Mouse (Mus musculus) forebrain, embryonic 14.5 days (tissue): ENCODE data around the gene Gm10271. TPM values are rescaled to one million over a fixed set of nuclear protein-coding genes. Genes with fewer than 3 reads are reported as not detected.

Experiments
- ATAC-seq: fragments of 200-750 bp; cut with Nextera tagmentation; 2 replicates; pipeline ENCODE4 v1.8.0; 2017; ENCODE audit warnings: mild to moderate bottlenecking, moderate library complexity
- DNase-seq: peaks from one replicate; pipeline ENCODE4 v3.0.0-alpha.2; 2015; ENCODE audit warnings: low spot score
- H3K27ac ChIP-seq: fragments of 300-500 bp; sonication (generic); 2 replicates; pipeline ENCODE4 v1.5.1; 2014; ENCODE audit warnings: low read depth, mild to moderate bottlenecking, control low read depth, low read length, moderate library complexity
- H3K27me3 ChIP-seq: fragments of 300-500 bp; sonication (generic); replicated peaks from 2 replicates; pipeline ENCODE4 v1.6.1; 2014; ENCODE audit warnings: low read length, control low read depth, mixed read lengths; ENCODE audit not compliant: control insufficient read depth, insufficient read depth
- H3K36me3 ChIP-seq: fragments of 300-500 bp; sonication (generic); 2 replicates; pipeline ENCODE4 v1.6.1; 2014; ENCODE audit warnings: low read length, control low read depth; ENCODE audit not compliant: control insufficient read depth, insufficient read depth
- H3K4me1 ChIP-seq: fragments of 300-500 bp; sonication (generic); 2 replicates; pipeline ENCODE4 v1.6.1; 2014; ENCODE audit warnings: antibody characterized with exemption, low read length, control low read depth; ENCODE audit not compliant: control insufficient read depth, insufficient read depth
- H3K4me2 ChIP-seq: fragments of 300-500 bp; sonication (generic); 2 replicates; pipeline ENCODE4 v1.6.1; 2014; ENCODE audit warnings: mild to moderate bottlenecking, control low read depth, low read length
- H3K4me3 ChIP-seq: fragments of 300-500 bp; sonication (generic); 2 replicates; pipeline ENCODE4 v1.5.1; 2014; ENCODE audit warnings: low read depth, low read length, control low read depth
- H3K9ac ChIP-seq: fragments of 300-500 bp; sonication (generic); 2 replicates; pipeline ENCODE4 v1.6.1; 2014; ENCODE audit warnings: mild to moderate bottlenecking, low read length, control low read depth, moderate library complexity
- H3K9me3 ChIP-seq: fragments of 300-500 bp; sonication (generic); replicated peaks from 2 replicates; pipeline ENCODE4 v1.6.1; 2016; ENCODE audit warnings: low read length, control low read depth, mixed read lengths; ENCODE audit not compliant: control insufficient read depth
- WGBS: fragments of 180-500 bp; shearing (Covaris S2); extraction: QIAGEN DNeasy Blood & Tissue Kit; methylation state at CpG from one replicate; pipeline ENCODE4 v1.1.7; 2014; 5-methylcytosine and 5-hydroxymethylcytosine counted together
- polyA plus RNA-seq: library from polyadenylated mRNA; unstranded; fragments of >200 nt; fragmentation: Nextera tagmentation; extraction: Ambion mirVana; gene quantifications from 2 replicates; pipeline ENCODE4 v1.2.1, GENCODE M21; 2014

The Gm10271 gene
- polyA plus RNA-seq, 1 experiment from 2014 or later, result not detected

- H3K9me3 ChIP-seq, result no peaks in the 10 kb centered on the region
- H3K4me2 ChIP-seq, result no peak overlapping the region
- peaks cover 4% of the 10 kb centered on the region; the same call in 1 of the 2 replicates for H3K4me1 ChIP-seq
- ATAC-seq (no peak), DNase-seq (peak; percentile 15)
- no peak overlapping the region for H3K27ac ChIP-seq
- no peak overlapping the region for H3K4me3 ChIP-seq
- no peak overlapping the region for H3K9ac ChIP-seq
- WGBS, result 58% methylated on average over 12 of the region's 12 CpGs
- H3K36me3 ChIP-seq, result no peaks in the 10 kb centered on the region
- no peaks in the 10 kb centered on the region for H3K27me3 ChIP-seq
These were observed 12.4 kb upstream of the Gm10271 start for GRCm38 (mm10) chr10:116984836-116985235.

DNA sequence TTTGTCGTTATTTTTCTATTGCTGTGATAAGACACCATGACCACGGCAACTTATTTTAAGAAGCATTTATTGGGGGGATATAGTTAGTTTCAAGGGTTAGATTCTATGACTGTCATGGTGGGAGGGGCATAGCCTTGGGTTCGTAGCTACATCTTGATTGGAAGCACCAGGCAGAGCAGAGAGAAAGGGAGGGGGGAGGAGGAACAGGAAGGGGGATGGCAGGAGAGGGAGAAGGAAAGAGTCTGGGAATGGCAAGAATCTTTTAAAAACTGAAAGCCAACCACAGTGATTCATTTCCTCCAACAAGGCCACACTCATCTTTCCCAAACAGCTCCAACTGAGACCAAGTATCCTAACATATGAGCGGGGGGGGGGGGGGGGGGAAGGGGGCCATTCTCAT is 10.1 kb upstream of the Gm10271 start:
- WGBS, result 80% methylated on average over 3 of the region's 4 CpGs
- Histone ChIP-seq H3K36me3 (no peaks in the 10 kb centered on the region), H3K4me1 (peaks cover 4% of the 10 kb centered on the region; the same call in 1 of the 2 replicates), H3K27me3 (no peaks in the 10 kb centered on the region), H3K27ac (no peak overlapping the region), H3K9me3 (no peaks in the 10 kb centered on the region), H3K9ac (no peak overlapping the region), H3K4me2 (no peak overlapping the region), H3K4me3 (no peak overlapping the region)
- ATAC-seq, result no peak
- no peak for DNase-seq

DNA sequence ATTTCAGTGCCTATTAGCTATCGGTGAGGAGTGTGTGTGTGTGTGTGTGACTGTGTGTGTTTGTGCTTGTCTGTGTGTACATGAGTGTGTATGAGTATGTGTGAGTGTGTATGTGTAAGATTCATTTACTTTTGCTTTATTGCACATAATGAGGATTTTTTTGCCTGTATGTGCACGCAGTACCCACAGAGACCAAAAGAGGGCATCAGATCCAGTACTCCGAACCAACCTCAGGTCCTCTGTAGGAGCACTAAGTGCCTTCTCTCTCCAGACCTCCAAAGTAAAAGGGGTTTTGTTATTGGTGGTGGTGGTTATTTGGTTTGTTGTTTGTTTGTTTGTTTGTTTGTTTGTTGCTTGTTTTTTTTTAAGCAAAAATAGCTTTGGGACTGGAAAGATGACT is 8.5 kb upstream of the Gm10271 start:
- Histone ChIP-seq H3K36me3 (no peaks in the 10 kb centered on the region), H3K4me3 (no peak overlapping the region), H3K27me3 (no peaks in the 10 kb centered on the region), H3K4me2 (no peak overlapping the region), H3K27ac (no peak overlapping the region), H3K9me3 (no peaks in the 10 kb centered on the region), H3K9ac (no peak overlapping the region), H3K4me1 (no peaks in the 10 kb centered on the region)
- no peak for ATAC-seq
- 77% methylated on average over 3 of the region's 3 CpGs for WGBS
- DNase-seq, result peak; percentile 8

DNA sequence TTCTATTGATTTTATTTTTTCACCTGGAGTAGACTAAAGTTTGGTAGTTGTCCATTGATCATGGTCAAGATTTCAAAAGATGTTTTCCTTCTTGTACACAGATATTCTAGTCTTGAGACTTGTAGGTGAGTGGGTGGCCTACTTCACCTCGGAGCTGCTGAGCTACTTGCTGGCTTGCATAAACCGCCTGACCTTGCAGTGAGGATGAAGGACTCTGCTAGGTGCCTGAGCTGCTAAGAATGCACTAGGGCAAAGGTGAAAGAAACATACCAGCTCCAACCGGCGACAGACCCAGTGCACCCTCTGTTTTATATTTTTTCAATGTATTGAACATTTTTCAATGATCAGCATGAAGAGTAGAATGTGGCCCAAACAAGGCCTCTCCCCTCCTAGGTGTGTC is 7.9 kb upstream of the Gm10271 start:
- Histone ChIP-seq H3K27ac (no peak overlapping the region), H3K4me2 (no peak overlapping the region), H3K36me3 (no peaks in the 10 kb centered on the region), H3K4me1 (no peaks in the 10 kb centered on the region), H3K4me3 (no peak overlapping the region), H3K9me3 (no peaks in the 10 kb centered on the region), H3K27me3 (no peaks in the 10 kb centered on the region), H3K9ac (no peak overlapping the region)
- WGBS, result 83% methylated on average over 4 of the region's 4 CpGs
- DNase-seq (no peak), ATAC-seq (no peak)

- H3K36me3 ChIP-seq, result no peaks in the 10 kb centered on the region
- no peak overlapping the region for H3K4me2 ChIP-seq
- no peak for DNase-seq
- WGBS, result 89% methylated on average over 9 of the region's 9 CpGs
- no peak overlapping the region for H3K9ac ChIP-seq
- H3K27me3 ChIP-seq, result no peaks in the 10 kb centered on the region
- H3K4me3 ChIP-seq, result no peak overlapping the region
- ATAC-seq, result no peak
- no peaks in the 10 kb centered on the region for H3K4me1 ChIP-seq
- H3K9me3 ChIP-seq, result no peaks in the 10 kb centered on the region
- H3K27ac ChIP-seq, result no peak overlapping the region
These were observed 6.4 kb upstream of the Gm10271 start for GRCm38 (mm10) chr10:116978841-116979240.

GRCm38 (mm10) chr10:116977858-116978257 is 5.4 kb upstream of the Gm10271 start:
- no peak overlapping the region for H3K4me3 ChIP-seq
- no peak for DNase-seq
- no peaks in the 10 kb centered on the region for H3K36me3 ChIP-seq
- ATAC-seq, result no peak
- no peak overlapping the region for H3K9ac ChIP-seq
- H3K4me1 ChIP-seq, result no peaks in the 10 kb centered on the region
- no peak overlapping the region for H3K27ac ChIP-seq
- H3K4me2 ChIP-seq, result no peak overlapping the region
- H3K27me3 ChIP-seq, result no peaks in the 10 kb centered on the region
- 80% methylated on average over 2 of the region's 2 CpGs for WGBS
- H3K9me3 ChIP-seq, result no peaks in the 10 kb centered on the region

GRCm38 (mm10) chr10:116977455-116977854 is 5.0 kb upstream of the Gm10271 start:
- Histone ChIP-seq H3K27me3 (no peaks in the 10 kb centered on the region), H3K9me3 (no peaks in the 10 kb centered on the region), H3K9ac (no peak overlapping the region), H3K4me3 (no peak overlapping the region), H3K4me2 (no peak overlapping the region), H3K4me1 (no peaks in the 10 kb centered on the region), H3K27ac (no peak overlapping the region), H3K36me3 (no peaks in the 10 kb centered on the region)
- no peak for DNase-seq
- ATAC-seq, result no peak
- 82% methylated on average over 4 of the region's 4 CpGs for WGBS

GRCm38 (mm10) chr10:116968741-116969140 is 3.7 kb downstream of the Gm10271 start:
- Histone ChIP-seq H3K36me3 (no peaks in the 10 kb centered on the region), H3K4me3 (no peak overlapping the region), H3K4me1 (no peaks in the 10 kb centered on the region), H3K27ac (no peak overlapping the region), H3K9me3 (no peaks in the 10 kb centered on the region), H3K4me2 (no peak overlapping the region), H3K27me3 (no peaks in the 10 kb centered on the region), H3K9ac (no peak overlapping the region)
- 89% methylated on average over 4 of the region's 4 CpGs for WGBS
- DNase-seq, result no peak
- no peak for ATAC-seq

DNA sequence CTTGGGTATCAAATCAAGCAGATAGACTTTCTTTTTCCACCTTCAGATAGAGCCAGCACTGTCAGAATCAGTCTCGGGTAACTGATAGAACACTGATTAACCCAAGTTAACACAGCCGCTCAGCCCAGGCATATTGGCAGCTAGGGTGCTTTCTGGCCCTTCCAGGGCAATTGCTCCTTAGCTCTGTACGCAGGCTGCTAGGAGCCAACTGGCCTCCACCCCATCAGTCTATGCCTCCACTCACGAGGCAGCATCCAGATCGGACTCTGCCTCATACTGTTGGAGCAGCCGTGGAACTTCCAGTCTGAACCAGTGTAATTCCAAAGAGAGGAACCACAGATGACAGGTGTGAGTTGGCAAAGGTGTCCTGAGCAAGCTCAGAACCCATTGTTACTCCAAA is 6.3 kb downstream of the Gm10271 start:
- H3K4me3 ChIP-seq, result no peak overlapping the region
- no peaks in the 10 kb centered on the region for H3K27me3 ChIP-seq
- no peaks in the 10 kb centered on the region for H3K36me3 ChIP-seq
- DNase-seq, result no peak
- WGBS, result 81% methylated on average over 6 of the region's 6 CpGs
- H3K4me1 ChIP-seq, result no peaks in the 10 kb centered on the region
- H3K27ac ChIP-seq, result no peak overlapping the region
- H3K9me3 ChIP-seq, result no peaks in the 10 kb centered on the region
- no peak for ATAC-seq
- no peak overlapping the region for H3K4me2 ChIP-seq
- no peak overlapping the region for H3K9ac ChIP-seq
